Mouse (Mus musculus) brown adipose tissue, adult 24 weeks (tissue): Measurements from ENCODE around the gene Csnk2b. TPM values are rescaled to one million over a fixed set of nuclear protein-coding genes. Genes with fewer than 3 reads are reported as not detected.
A peak's percentile ranks its signal among the peaks of the same experiment; 100 is the strongest.

Experiments
- H3K27ac ChIP-seq: fragments of 200-500 bp; replicated peaks from 2 replicates; pipeline ENCODE4 v1.5.1; 2012; ENCODE audit warnings: low read depth, mild to moderate bottlenecking, low read length
- H3K4me1 ChIP-seq: fragments of 200-500 bp; 2 replicates; pipeline ENCODE4 v1.6.1; 2012; ENCODE audit warnings: low read length, mixed read lengths; ENCODE audit not compliant: control insufficient read depth, insufficient read depth, insufficient read length
- H3K4me3 ChIP-seq: fragments of 200-500 bp; 2 replicates; pipeline ENCODE4 v1.5.1; 2012; ENCODE audit warnings: low read depth, mild to moderate bottlenecking, low read length, moderate library complexity; ENCODE audit not compliant: insufficient read depth
- polyA plus RNA-seq: library from polyadenylated mRNA; stranded (reverse); fragments of >200 nt; gene quantifications from 2 replicates; pipeline ENCODE4 v1.2.4, GENCODE M21; 2012; ENCODE audit not compliant: missing spikeins, insufficient read depth, insufficient read length

Gene Csnk2b
- 138 and 147 TPM in 2 replicates for polyA plus RNA-seq

DNA sequence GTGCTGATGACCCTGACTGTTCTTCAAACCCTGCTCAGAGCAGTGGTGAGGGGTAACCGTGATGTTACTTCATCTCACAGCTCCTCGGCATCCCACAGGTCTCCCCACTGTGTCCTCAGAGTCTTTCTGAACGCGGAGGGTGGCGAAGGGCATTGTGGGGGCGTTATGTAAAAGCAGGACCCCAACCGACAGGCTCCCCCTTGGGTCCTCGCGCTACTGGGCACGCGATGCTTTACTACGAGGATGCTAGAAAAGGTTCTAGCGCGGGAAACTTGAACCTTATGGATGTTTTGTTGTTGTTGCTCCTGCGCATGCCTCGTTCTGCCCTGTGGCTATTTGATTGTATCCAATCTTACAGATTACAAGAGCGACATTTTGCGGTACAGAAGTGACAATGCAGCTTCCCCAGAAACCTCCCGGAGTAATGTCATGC, at the start of gene Csnk2b:
Csnk2b (minus strand) TSS at position 183 of the 433 bp plus-strand sequence.
- Histone ChIP-seq H3K4me3 (peak within 1 kb of the TSS; percentile 92), H3K27ac (peak within 1 kb of the TSS; percentile 67), H3K4me1 (peaks cover 3% of the 10 kb centered on the region)

DNA sequence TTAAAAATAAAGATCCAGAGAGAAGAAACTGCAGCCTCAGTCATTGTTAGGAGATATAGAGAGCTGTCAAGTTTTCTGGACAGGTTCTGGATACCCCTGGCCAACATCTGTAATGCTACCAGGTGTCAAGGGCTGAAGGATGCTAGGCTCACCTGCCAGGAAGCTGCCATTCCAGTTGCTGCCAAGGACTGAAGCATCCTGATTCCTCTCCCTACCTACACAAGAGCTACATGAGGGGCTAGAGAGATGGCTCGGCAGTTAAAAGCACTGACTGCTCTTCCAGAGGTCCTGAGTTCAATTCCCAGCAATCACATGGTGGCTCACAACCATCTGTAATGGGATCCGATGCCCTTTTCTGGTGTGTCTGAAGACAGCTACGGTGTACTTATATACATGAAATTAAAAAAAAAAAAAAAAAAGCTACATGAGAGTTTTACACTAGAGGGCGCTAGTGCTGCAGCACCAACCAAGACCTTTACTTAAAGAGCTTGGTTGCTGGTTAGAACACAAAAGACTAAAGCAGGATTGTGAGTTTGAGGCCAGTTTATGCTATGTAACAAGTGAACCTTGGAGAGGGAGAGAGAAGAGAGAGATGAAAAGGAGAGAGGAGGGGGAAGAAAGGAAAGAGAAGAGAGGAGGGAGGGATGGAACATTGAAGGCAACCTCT, 46.8 kb upstream of the Csnk2b start:
- Histone ChIP-seq H3K4me3 (no peak overlapping the region), H3K4me1 (peaks cover 3% of the 10 kb centered on the region; the same call in 1 of the 2 replicates), H3K27ac (no peak overlapping the region)

DNA sequence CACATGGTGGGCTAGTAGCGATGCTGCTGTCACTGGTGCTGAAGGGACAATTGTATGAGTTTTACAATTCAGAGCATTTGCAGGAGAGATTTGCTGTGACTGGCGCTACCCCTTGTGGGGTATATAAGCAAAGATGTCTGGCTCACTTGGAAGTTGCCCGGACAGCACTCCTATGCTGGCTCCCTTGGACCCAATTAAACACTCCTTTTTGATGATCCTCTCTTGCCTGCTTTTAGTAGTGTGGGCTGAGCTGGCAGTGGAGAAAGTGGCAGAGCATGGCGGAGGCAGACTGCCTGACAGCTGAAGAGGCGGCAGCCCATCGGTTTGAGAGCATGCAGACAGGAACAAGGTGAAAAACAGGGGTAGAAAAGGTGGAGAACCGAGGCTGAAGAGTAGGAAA, 45.9 kb upstream of the Csnk2b start:
- no peak overlapping the region for H3K27ac ChIP-seq
- H3K4me3 ChIP-seq: no peak overlapping the region
- peaks cover 6% of the 10 kb centered on the region for H3K4me1 ChIP-seq

DNA sequence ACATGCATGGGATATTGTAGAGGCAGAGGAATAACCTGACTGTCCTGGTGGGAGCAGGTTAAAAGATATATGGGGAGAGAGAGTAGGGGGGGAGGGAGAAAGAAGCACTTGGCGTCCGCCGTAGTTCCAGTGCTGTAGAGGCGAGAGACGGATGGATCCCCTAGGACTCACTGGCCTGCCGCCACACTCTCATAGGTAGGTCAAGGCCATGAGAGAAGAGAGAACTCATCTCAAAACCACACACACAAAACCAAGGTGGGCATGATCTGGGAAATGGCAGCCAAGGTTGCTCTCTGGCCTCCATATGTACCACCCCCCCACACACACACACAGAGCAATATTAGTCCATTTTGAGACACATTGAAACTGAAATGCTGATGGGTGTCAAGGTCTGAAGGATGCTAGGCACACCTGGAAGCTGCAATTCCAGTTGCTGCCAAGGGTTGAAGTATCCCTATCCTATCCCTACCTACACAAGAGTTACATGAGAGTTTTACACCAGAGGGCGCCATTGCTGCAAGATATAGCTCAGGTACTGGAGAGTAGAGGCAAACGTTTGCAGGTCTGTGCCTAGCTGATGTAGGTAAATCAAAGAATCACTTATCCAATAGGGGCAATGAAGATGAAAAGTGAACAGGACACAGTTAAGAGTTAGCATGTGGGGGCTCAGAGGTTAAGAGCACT, 44.6 kb upstream of the Csnk2b start:
- Histone ChIP-seq H3K4me3 (no peak overlapping the region), H3K4me1 (peaks cover 13% of the 10 kb centered on the region), H3K27ac (no peak overlapping the region)

DNA sequence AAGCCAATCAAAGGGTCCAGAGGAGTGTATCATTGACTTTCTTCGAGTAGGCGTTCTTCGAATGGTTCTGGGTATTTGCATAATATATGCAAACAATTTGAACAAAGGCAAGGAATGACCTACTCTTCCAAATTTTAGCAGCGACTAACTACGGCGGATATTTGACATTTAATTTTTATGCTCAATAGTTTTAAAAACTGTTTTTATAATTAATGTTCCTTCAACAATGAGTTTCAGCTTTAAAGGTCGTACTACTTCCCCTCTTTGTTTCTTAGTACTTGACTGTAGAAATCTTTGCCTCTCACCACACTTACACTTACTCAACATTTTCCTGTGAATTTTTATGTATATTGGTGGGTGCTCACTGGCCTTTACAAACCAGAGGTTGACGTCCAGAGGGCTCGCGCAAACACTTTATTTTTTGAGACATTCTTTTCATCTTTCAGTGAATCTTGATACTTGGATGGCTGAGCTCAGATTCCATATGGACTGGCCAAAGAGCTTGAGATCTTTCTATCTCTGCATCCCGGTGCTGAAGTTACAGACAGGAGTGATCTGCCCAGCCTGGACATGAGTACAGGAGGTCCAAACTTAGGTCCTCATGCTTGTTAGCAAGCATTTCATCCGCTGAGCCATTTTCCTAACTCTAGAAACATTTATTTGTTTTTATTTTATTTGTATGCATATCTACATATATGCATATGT, 43.8 kb upstream of the Csnk2b start:
- H3K4me1 ChIP-seq: peaks cover 13% of the 10 kb centered on the region
- H3K4me3 ChIP-seq: peak overlapping the region; percentile 86
- peak overlapping the region; percentile 53; the same call in 1 of the 2 replicates for H3K27ac ChIP-seq

DNA sequence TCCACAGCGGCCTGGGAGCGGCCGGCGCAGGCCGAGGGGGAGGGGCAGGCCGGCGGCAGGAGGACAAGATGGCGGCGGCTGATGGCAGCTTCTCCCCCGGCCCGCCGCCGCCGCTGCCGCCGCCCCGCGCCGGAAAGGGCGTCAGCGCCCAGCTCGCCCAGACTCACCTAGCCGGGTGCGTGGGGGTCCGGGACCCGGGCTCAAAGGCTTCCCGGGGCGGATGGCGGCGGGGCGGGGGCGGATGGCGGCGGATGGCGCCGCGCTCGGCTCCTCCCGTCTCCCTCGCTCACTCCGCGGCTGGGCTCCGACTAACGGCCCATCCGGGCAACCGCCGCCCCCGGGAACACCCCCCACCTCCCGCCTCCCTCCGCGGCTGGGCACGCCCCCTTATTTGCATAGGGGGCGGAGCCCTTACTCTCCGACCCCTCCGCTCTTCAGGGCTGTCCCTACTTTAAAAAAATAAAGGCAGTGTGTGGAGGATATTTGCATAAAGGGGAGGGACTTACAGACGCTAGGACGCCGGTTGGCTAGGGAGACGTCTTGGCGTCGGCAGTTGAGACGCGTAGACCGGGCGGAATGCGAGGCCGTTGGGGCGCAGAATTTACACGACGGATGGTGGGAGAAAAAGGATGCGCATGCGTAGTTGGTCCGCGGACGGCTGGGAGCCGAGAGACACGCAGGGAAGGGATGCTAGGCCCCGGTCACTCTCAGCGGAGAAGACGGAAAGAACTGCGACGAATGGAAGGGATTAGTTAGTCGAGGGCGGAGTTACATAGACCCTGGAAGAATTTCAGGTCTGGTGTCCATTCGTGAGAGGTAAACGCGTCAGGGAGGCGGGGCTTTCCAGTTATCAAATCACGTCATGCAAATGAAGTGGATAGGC, 43.0 kb upstream of the Csnk2b start, which contains the start of gene Prrc2a:
Prrc2a (minus strand) TSS at position 330 of the 883 bp plus-strand sequence.
- peak within 1 kb of the TSS; percentile 99 for H3K27ac ChIP-seq
- H3K4me1 ChIP-seq: peaks cover 13% of the 10 kb centered on the region
- peak within 1 kb of the TSS; percentile 95 for H3K4me3 ChIP-seq

DNA sequence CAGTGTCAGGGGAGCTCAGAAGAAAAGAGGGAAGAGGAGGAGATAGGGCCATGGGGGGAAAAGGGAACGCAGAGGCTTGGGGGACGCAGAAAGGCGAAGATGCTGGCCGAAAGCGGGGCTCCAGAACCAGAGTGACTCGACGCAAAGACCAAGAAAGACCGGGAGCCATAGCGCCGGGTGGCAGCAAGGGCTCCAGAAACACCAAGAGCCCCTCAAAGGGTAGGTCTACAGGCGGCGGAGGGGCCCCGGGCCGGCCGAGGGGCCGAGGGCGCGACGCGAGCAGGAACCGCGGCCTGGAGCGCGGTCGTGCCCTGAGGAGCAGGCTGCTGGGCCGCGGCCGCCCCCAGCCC, 42.3 kb upstream of the Csnk2b start:
- peak overlapping the region; percentile 95 for H3K4me3 ChIP-seq
- H3K27ac ChIP-seq: peak overlapping the region; percentile 78

DNA sequence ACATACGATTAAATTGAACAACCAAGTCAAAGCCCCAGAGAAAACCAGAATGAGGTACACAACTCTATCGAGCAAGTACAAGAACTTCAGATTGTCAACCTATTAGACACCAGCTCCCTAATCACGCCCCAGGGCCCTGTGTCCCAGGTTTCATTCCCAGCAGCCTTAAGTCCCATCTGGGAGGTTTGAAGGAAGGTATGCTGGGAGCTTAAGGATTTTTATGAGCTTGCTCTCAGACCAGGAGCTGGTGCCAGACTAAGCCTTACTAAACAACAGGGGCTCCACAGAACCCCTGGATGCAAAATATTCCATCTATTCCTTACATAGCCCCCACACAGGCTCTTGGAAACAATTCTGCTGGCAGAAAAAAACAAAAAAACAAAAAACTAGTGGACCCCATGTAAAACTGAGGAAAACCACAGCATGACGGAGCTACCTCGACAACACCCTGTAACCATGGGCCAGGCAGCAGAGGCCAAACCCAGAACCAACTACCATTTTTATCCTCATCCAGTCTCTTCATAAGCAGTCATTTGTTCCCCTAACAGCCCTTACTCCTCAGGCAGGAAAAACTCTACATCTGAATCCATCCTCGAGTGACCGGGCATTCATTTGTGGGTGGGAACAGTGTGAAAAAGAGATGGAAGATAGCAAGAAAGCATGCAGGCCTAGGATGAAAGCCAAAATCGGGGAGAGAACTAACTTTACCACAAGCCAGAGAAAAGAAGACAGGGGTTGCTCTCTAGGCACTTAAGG, 41.7 kb upstream of the Csnk2b start:
- Histone ChIP-seq H3K4me1 (peaks cover 13% of the 10 kb centered on the region), H3K4me3 (peak overlapping the region; percentile 95), H3K27ac (peak overlapping the region; percentile 78)

More for the DNA sequence above, 42.3 kb upstream of the Csnk2b start:
- peaks cover 13% of the 10 kb centered on the region for H3K4me1 ChIP-seq

DNA sequence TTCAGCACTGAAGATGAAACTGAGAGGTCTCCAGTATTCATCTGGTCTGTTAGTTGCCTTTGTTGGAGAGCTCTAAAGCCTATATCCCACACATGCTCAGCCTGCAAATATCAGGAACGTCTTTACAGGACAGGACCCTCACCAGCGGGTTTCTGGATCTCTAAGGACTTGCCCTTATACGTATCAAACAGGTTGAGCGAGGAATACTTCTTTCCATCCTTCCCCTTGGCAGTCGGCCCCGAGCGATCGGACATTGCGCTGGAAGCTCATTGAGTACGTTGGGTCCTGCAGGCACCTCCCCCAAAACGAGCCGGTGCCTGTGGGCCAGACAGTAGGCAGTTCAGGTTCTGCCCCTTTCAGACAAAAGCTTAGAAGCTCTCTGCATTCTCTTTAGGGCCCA, 40.9 kb upstream of the Csnk2b start:
- H3K27ac ChIP-seq: no peak overlapping the region
- H3K4me3 ChIP-seq: peak overlapping the region; percentile 27

DNA sequence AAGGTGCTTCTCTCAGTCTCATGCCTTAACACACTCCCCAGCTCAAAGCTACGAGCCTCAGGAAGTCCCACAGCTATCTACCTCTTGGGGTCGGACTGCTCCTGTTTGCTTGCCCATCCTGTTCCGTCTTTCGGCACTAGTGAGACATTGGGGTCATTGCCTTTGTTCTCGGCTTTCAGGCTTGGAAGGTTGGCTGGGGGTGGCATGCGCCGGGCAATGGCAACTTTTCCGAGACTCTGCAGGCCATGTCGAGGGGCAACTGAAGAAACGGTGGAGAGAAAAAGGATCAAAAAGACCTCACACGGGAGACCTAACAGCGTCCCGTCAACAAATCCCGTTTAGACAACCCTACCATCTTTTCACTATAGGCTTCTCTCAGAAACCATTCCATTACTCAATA, 40.3 kb upstream of the Csnk2b start:
- Histone ChIP-seq H3K4me3 (no peak overlapping the region), H3K27ac (no peak overlapping the region)

More for the DNA sequence above, 40.9 kb upstream of the Csnk2b start:
- H3K4me1 ChIP-seq: peaks cover 13% of the 10 kb centered on the region

DNA sequence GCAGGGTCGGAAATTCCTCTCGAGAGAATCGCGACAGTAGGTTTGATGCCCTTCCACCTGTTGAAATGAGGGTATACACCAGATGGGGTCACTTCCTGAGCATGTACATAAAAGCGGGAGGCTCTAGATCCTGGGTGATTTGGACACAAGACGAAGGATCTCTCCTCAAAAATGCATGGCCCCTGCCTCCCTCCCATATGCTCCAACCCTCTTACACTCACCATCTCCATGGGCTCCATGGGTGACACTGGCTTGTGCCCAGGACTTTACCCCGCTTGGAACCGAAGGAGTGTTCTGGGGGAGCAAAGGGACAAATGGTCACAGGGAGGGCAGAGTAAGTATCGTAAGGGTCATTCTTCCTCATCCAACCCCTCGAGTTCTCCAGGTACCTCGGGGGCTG, 39.6 kb upstream of the Csnk2b start:
- Histone ChIP-seq H3K4me3 (no peak overlapping the region), H3K27ac (no peak overlapping the region), H3K4me1 (peaks cover 13% of the 10 kb centered on the region)

More for the DNA sequence above, 40.3 kb upstream of the Csnk2b start:
- H3K4me1 ChIP-seq: peaks cover 13% of the 10 kb centered on the region

DNA sequence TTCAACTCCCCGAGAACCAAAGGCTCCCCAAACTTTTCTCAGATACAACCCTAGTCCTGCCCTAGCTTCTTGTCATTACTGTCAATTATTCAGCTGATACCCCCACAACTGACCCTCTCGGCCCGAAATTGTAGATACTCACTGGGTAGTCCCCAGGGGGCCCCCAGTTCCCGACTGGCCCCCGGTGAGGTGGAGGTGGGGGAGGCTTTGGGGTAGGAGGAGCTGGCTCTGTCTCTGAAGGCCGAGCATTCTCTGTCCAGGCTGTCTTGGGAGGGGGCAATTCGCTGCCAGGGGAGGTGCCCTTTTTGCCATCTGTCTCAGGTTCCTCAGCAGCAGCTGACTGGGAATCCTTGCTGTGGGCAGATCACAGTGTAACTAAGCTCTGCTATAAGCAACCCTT, 37.8 kb upstream of the Csnk2b start:
- H3K4me1 ChIP-seq: peaks cover 10% of the 10 kb centered on the region
- no peak overlapping the region for H3K4me3 ChIP-seq
- no peak overlapping the region for H3K27ac ChIP-seq

DNA sequence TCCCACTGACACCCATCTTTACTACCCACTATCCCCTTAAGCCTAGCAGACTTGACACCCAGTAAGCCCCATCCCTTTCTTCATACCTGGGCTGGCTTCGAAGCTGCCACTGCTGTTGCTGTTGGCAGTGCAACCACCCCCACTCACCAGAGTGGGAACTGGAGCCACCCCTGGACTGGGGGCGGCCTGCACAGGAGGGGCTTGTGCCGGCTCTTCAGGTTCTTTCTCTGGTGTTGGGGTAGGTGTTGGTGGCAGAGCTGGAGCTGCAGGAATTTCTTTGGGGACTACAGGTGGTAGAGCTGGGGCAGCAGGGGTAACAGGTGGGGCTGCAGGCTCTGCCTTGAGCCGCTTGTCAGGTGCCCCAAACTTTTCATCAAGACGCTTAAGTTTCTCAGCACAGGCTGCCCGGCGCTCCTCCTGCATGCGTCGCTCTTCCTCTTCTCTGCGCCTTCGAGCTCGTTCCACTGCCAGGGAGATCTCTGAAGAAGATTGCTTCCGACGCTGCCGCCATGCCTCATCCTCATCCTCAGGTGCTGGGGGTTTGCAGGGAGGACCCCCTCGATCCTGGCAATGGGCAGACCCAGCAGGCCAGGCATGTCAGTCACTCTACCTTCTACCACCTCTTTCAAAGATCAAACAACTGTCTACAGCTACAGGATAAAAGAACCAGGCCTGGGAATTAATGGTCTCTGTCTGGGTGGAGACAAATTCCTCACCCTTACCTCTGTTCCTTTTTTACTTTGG, 37.2 kb upstream of the Csnk2b start:
- Histone ChIP-seq H3K4me3 (no peak overlapping the region), H3K4me1 (peaks cover 10% of the 10 kb centered on the region), H3K27ac (no peak overlapping the region)
